Mouse (Mus musculus) stomach, postnatal 0 days (tissue): ENCODE results near the gene Mrm2.

Source experiments
- CTCF ChIP-seq: IDR thresholded peaks from 2 replicates; pipeline ENCODE4 v1.5.1; 2016; ENCODE audit warnings: antibody characterized with exemption, low read depth, mild to moderate bottlenecking, moderate library complexity
- EP300 ChIP-seq: optimal IDR thresholded peaks from 2 replicates; pipeline ENCODE3; 2016; ENCODE audit warnings: antibody characterized with exemption

DNA sequence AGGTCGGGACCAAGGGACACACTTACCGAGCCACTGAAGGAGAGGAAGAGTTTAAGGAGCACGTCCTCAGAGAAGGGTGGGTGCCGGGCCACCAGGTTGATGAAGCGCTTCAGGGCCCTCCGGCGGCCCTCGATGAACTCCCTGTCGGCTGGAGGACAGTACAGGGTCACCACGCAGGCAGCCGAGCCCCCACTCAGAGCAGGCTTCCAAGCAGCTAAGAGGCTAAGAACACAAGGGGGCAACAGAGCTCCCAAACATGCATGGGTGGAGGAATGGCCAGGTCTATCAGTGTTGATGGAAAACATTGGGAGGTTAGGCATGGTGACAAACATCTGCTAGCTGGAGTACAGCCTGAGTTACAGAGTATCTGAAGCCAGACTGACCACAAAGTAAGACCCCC lies 24.2 kb upstream of the Mrm2 start:
- peak; percentile 49 for TF ChIP-seq CTCF
- no peak for TF ChIP-seq EP300
